Mouse (Mus musculus) 3T3-L1 (cell line): ENCODE data around the gene Crnn.

Source experiments
- DNase-seq: peaks from one replicate; pipeline ENCODE4 v3.0.0-alpha.2; 2015; ENCODE audit warnings: low read depth, low spot score

Gene Crnn

DNA sequence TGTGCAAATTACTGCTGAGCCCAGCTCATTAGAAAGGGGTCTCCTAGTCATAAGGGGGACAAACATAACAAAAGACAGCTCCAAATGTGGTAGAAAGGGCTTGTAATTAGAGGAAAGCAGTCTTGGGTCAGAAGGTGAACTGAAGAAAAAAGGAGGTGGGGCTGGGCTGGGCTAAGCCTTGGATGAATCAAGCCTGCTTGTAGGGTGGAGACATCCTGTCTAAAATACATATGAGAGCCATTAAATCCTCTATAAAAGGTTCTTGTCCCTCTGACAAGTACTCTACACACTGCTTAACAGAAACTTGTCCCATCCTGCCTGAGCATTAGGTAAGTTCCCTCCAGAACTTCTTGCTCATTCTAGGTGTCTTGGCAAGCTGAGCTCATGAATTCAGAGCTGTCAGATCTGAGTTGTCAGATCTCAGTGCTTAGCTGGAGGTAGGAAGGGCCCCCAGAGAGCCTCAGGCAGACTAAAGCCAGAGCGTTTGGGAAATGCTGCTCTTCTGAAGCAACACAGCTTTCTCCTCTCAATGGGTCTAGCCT is at the start of gene Crnn:
Gene Crnn, plus strand, starts transcription at position 278 of the 542 bp plus-strand sequence.
- no peak for DNase-seq

DNA sequence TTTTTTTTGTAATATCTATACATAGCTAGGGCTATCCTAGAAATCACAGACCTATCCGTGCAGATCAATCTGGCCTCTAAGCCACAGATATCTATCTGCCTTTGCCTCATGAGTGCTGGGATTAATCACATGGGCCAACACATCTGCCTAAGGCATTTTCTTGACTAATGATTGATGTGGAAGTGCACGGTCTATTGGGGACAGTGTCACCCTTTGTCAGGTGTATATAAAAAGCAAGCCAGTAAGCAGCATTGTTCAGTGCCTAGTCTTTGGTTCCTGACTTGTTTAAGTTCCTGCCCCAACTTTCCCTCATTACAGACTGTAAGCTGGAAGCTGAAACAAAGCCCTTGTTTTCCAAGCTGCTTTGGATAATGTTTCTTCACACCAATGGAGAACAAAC is 48.1 kb upstream of the Crnn start:
- DNase-seq: no peak

DNA sequence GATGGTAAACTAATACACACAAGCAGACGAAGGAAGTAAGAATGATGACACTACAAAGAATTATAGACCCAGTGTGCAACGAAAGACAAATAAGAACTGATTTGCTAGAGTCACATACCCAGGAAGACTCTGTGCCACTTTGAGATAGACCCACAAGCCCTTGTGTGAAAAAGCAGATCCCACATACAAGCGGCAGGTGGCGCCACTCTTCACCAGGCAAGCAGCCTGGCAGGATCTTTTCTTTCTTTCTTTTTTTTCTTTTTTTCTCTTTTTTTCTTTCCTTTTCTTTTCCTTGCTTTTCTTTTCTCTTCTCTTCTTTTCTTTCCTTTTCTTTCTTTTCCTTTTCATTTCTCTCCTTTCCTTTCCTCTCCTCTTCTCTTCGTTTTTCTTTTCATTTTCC is 32.9 kb upstream of the Crnn start:
- peak; percentile 43 for DNase-seq

DNA sequence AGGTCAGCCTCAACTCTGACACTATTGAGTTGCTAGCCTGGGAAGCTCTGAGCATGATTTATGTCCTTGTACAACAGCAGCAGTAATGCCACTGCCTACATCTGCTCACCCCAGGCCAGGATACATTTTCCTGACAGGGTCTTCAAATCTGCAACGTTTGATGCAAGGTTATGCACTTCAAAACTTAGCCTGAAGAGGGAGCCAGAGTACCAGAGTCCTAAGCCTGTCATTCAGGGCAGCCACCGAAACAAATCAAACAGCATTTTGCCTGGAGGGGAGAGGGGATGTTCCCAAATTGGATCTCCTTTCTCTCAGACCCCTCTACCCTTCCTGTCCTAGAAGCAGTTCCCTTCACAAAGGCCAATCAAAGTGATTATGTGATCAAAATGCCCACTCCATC is 30.1 kb upstream of the Crnn start:
- DNase-seq: peak; percentile 51

DNA sequence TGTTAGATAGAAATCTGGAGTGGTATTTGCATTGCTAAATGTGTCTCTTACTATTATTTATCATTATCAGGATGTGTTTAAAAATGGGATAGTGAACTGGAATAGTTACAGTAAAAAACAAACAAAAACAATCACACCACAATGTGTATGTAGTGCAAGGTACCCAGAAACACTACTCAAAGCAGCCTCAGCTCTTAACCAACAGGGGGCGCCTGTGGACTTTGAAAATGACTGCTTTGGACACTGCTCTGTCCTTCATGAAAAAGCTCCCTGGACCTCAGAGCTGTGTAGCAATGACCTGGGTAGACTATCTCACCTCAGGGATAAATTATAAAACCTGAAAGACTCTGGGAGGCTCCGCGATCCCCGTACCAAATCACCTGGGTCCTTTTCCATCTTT is 25.5 kb upstream of the Crnn start:
- DNase-seq: peak; percentile 26

DNA sequence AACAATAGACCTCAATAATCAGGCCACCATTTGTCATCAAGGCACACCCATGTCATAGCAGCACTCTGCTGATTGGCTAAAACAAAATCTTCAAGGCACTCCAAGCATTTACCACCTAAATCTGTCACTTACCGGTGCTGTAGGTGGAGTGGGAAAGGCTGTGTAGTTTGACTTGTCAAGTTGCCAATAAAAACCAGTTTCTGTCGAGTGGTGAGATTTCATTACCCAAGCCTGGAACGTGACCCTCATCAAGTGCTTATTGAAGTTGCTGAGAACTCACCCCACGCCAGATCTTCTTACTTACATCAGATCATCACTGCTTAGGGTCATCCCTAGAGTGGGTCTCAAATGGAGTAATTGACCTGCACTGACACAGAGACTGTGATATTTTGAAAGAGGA is 16.5 kb upstream of the Crnn start:
- DNase-seq: no peak

DNA sequence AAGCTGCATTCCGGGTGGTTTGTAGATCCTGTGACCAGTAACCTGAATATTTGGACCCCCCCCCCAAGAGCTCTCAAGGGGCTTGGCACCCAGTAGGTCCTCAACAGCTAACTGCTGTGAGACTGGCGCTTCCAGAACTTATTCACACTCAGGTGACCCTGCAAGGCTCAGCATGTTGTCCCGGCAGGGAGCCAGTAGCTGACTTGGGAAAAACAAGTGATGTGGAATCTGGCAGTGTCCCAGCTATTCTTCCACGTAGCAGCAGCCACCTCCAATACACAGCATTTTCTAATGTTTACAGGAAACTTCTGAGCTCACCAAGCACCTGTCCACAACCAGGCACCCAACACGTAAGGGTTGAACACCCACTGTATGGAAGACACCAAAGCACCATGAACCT is 15.5 kb upstream of the Crnn start:
- DNase-seq: no peak

DNA sequence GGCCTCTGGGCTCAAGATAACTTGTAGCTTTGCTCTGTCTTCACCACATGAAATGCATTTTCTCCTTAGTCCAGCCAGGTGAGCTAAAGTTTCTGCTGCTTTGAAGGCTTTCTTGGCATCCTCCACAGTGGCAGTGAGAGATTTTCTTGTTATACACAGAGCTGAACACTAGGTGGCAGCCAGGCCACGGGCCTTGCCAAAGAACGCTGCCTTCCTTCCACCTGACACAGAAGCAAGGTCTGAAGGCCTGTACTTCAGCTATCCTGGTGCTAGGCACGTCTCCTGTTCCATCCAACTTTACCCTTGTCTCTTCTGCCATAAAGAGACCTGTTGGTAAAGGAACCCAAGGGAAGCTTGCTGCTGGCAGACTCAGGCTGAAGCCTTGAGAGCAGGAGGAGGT is 14.1 kb upstream of the Crnn start:
- peak; percentile 65 for DNase-seq

DNA sequence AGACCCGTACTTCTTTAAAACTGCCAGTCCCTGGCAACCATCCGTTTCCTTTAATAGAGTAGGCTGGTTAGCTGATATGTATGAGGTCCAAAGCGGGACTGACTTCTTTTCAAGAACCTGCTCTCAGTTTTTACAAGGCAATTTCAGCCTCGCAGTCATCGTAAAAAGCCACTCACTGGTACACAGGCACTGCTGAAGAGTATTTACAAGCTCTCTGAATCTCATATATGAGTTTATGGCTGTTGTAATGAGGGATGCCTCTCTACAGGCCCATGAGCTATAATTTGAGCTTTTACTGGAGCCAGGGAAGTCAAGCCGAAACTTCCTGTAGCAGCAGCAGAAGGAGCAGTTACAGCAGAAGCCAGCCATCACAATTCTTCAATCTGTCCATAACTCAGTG is 17.9 kb downstream of the Crnn start:
- DNase-seq: no peak

DNA sequence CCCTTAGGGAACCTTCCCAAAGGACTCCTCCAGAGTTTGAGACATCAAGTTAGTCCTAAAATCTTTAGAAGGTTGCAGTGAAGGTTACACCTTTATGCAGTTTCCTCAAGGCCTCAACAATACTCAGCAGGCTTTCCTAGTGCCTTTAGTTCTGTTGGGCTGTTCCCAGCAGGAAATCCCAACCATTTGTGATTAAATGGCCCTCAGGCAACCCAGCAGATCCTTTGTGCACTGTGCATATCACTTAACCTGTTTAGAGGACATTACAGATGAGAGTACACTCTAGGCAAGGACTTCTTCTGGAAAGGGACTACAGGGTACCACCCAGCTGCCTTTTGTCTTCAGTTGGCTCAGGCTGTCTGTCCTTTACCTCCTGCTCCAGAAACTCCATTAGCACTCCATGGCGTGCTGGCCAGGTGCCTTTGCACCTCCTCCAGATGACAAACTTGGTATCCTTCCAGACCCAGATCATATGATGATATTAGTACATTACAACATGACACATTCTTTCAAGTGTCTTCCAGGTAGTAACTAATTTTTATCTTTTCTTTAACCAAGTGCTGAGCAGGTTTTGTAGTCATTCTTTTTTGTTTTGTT is 18.5 kb downstream of the Crnn start:
- DNase-seq: no peak

DNA sequence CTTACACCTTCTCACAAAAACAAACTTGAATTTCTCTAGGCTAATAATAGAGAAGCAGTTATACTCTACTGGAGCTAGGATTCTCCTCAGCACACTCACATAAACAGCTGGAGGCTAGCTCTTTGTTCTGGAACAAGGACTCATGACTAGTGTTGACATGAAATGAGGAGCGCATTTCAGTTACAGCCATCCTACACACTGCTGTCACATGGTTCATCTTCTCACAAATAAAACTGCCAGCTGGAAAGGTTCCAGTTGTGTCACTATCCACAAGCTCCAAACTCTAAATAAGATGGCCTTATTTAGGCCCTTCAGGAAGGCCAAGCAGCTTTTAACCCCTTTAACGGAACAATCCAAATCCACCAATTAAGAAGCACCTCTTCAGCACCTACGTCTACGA is 36.3 kb downstream of the Crnn start:
- DNase-seq: no peak

DNA sequence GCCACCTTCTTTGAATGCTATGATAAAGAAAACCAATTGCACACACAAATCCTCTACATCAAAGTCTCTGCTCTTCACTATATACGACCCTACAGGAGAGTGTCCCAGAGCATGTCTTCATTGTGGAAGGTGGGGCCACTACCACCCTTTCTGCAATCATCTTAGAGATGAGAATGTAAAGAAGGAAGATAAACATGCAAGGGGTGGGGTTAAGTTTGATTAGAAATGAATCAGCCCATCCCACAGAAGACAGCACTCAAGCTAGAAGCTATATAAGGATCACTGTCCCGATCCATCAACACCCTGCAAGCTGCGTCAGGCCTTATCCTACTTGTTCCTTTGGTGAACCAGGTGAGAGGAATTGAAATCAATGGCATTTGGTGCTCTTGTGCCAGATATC is 52.4 kb downstream of the Crnn start, which contains the start of gene Flg2:
Gene Flg2, plus strand, starts transcription at position 301 of the 400 bp plus-strand sequence.
- no peak for DNase-seq
